Mouse (Mus musculus): ENCODE results near the gene Thsd1. TPM values are rescaled to one million over a fixed set of nuclear protein-coding genes. Genes with fewer than 3 reads are reported as not detected.

The Thsd1 gene
- polyA plus RNA-seq, 1 experiment from 2014 or later = 34.4 TPM

- Histone ChIP-seq H3K4me2 (ENCODE audit: low read depth, low read length) (no peak overlapping the region), H3K4me3 (ENCODE audit: low read length) (no peak overlapping the region), H3K4me1 (replicated peaks; ENCODE audit: control insufficient read depth, insufficient read depth, low read length) (peaks cover 5% of the 10 kb centered on the region; the same call in 1 of the 2 replicates), H3K36me3 (ENCODE audit: control insufficient read depth, insufficient read depth, low read length) (peaks cover 21% of the 10 kb centered on the region), H3K9me3 (ENCODE audit: control insufficient read depth, low read length) (no peaks in the 10 kb centered on the region), H3K9ac (ENCODE audit: low read length) (no peak overlapping the region), H3K27ac (ENCODE audit: low read length) (peak overlapping the region; percentile 70), H3K27me3 (ENCODE audit: control insufficient read depth, insufficient read depth, low read depth, low read length) (no peaks in the 10 kb centered on the region)
- 11% methylated on average over 5 of the region's 5 CpGs for WGBS
- ATAC-seq (ENCODE audit: low read depth) = peak; percentile 87
Observed at GRCm38 (mm10) chr8:22209012-22209411, 18.1 kb upstream of the Thsd1 start.

- no peak overlapping the region for H3K4me3 ChIP-seq (ENCODE audit: low read length)
- 89% methylated on average over 10 of the region's 10 CpGs for WGBS
Observed at GRCm38 (mm10) chr8:22214826-22215225, 12.3 kb upstream of the Thsd1 start.

GRCm38 (mm10) chr8:22226361-22226760 lies 752 bp upstream of the Thsd1 start:
- Histone ChIP-seq H3K4me1 (replicated peaks; ENCODE audit: control insufficient read depth, insufficient read depth, low read length) (peaks cover 9% of the 10 kb centered on the region), H3K27me3 (ENCODE audit: control insufficient read depth, insufficient read depth, low read depth, low read length) (no peaks in the 10 kb centered on the region), H3K9me3 (ENCODE audit: control insufficient read depth, low read length) (no peaks in the 10 kb centered on the region; the same call in 1 of the 2 replicates), H3K36me3 (ENCODE audit: control insufficient read depth, insufficient read depth, low read length) (peaks cover 16% of the 10 kb centered on the region), H3K27ac (ENCODE audit: low read length) (peak overlapping the region; percentile 64), H3K4me3 (ENCODE audit: low read length) (no peak overlapping the region), H3K4me2 (ENCODE audit: low read depth, low read length) (peak overlapping the region; percentile 96), H3K9ac (ENCODE audit: low read length) (no peak overlapping the region; the same call in 1 of the 2 replicates)
- peak; percentile 36; the same call in 1 of the 2 replicates for ATAC-seq (ENCODE audit: low read depth)
- WGBS = 42% methylated on average over 8 of the region's 8 CpGs

More at GRCm38 (mm10) chr8:22214826-22215225, 12.3 kb upstream of the Thsd1 start:
- no peak overlapping the region for H3K9ac ChIP-seq (ENCODE audit: low read length)
- H3K4me1 ChIP-seq (replicated peaks; ENCODE audit: control insufficient read depth, insufficient read depth, low read length) = no peaks in the 10 kb centered on the region
- peaks cover 35% of the 10 kb centered on the region for H3K36me3 ChIP-seq (ENCODE audit: control insufficient read depth, insufficient read depth, low read length)
- no peaks in the 10 kb centered on the region for H3K27me3 ChIP-seq (ENCODE audit: control insufficient read depth, insufficient read depth, low read depth, low read length)
- no peak overlapping the region for H3K4me2 ChIP-seq (ENCODE audit: low read depth, low read length)
- no peak for ATAC-seq (ENCODE audit: low read depth)
- no peaks in the 10 kb centered on the region for H3K9me3 ChIP-seq (ENCODE audit: control insufficient read depth, low read length)
- no peak overlapping the region for H3K27ac ChIP-seq (ENCODE audit: low read length)

- Histone ChIP-seq H3K27ac (ENCODE audit: low read length) (peak overlapping the region; percentile 72), H3K36me3 (ENCODE audit: control insufficient read depth, insufficient read depth, low read length) (peaks cover under 1% of the 10 kb centered on the region; the same call in 1 of the 2 replicates), H3K4me2 (ENCODE audit: low read depth, low read length) (peak overlapping the region; percentile 49), H3K4me3 (ENCODE audit: low read length) (peak overlapping the region; percentile 72), H3K9me3 (ENCODE audit: control insufficient read depth, low read length) (no peaks in the 10 kb centered on the region), H3K4me1 (replicated peaks; ENCODE audit: control insufficient read depth, insufficient read depth, low read length) (peaks cover 9% of the 10 kb centered on the region), H3K27me3 (ENCODE audit: control insufficient read depth, insufficient read depth, low read depth, low read length) (no peaks in the 10 kb centered on the region), H3K9ac (ENCODE audit: low read length) (peak overlapping the region; percentile 75)
- ATAC-seq (ENCODE audit: low read depth) = no peak
- WGBS = 36% methylated on average over 7 of the region's 7 CpGs
Observed at GRCm38 (mm10) chr8:22228621-22229020, 1.5 kb downstream of the Thsd1 start.

- H3K4me2 ChIP-seq (ENCODE audit: low read depth, low read length) = no peak overlapping the region
- H3K27me3 ChIP-seq (ENCODE audit: control insufficient read depth, insufficient read depth, low read depth, low read length) = no peaks in the 10 kb centered on the region
- no peaks in the 10 kb centered on the region for H3K36me3 ChIP-seq (ENCODE audit: control insufficient read depth, insufficient read depth, low read length)
- H3K9me3 ChIP-seq (ENCODE audit: control insufficient read depth, low read length) = no peaks in the 10 kb centered on the region
- H3K4me1 ChIP-seq (replicated peaks; ENCODE audit: control insufficient read depth, insufficient read depth, low read length) = no peaks in the 10 kb centered on the region
- no peak for ATAC-seq (ENCODE audit: low read depth)
- H3K9ac ChIP-seq (ENCODE audit: low read length) = no peak overlapping the region
- 78% methylated on average over 9 of the region's 9 CpGs for WGBS
- H3K27ac ChIP-seq (ENCODE audit: low read length) = no peak overlapping the region
- no peak overlapping the region for H3K4me3 ChIP-seq (ENCODE audit: low read length)
Observed at GRCm38 (mm10) chr8:22242986-22243385, 15.9 kb downstream of the Thsd1 start.

GRCm38 (mm10) chr8:22245663-22246062 lies 18.6 kb downstream of the Thsd1 start:
- Histone ChIP-seq H3K4me2 (ENCODE audit: low read depth, low read length) (no peak overlapping the region), H3K4me1 (replicated peaks; ENCODE audit: control insufficient read depth, insufficient read depth, low read length) (no peaks in the 10 kb centered on the region), H3K27me3 (ENCODE audit: control insufficient read depth, insufficient read depth, low read depth, low read length) (no peaks in the 10 kb centered on the region), H3K4me3 (ENCODE audit: low read length) (no peak overlapping the region), H3K9me3 (ENCODE audit: control insufficient read depth, low read length) (no peaks in the 10 kb centered on the region), H3K27ac (ENCODE audit: low read length) (no peak overlapping the region), H3K36me3 (ENCODE audit: control insufficient read depth, insufficient read depth, low read length) (no peaks in the 10 kb centered on the region), H3K9ac (ENCODE audit: low read length) (no peak overlapping the region)
- WGBS = 42% methylated on average over 1 of the region's 1 CpGs
- ATAC-seq (ENCODE audit: low read depth) = no peak

GRCm38 (mm10) chr8:22247956-22248355 lies 20.8 kb downstream of the Thsd1 start:
- no peaks in the 10 kb centered on the region for H3K27me3 ChIP-seq (ENCODE audit: control insufficient read depth, insufficient read depth, low read depth, low read length)
- WGBS = 85% methylated on average over 12 of the region's 12 CpGs
- no peaks in the 10 kb centered on the region for H3K9me3 ChIP-seq (ENCODE audit: control insufficient read depth, low read length)
- no peak for ATAC-seq (ENCODE audit: low read depth)
- no peak overlapping the region for H3K9ac ChIP-seq (ENCODE audit: low read length)
- H3K4me2 ChIP-seq (ENCODE audit: low read depth, low read length) = no peak overlapping the region
- H3K4me1 ChIP-seq (replicated peaks; ENCODE audit: control insufficient read depth, insufficient read depth, low read length) = no peaks in the 10 kb centered on the region
- H3K4me3 ChIP-seq (ENCODE audit: low read length) = no peak overlapping the region
- no peaks in the 10 kb centered on the region; the same call in 1 of the 2 replicates for H3K36me3 ChIP-seq (ENCODE audit: control insufficient read depth, insufficient read depth, low read length)
- no peak overlapping the region for H3K27ac ChIP-seq (ENCODE audit: low read length)

GRCm38 (mm10) chr8:22249080-22249479 lies 22.0 kb downstream of the Thsd1 start:
- Histone ChIP-seq H3K9me3 (ENCODE audit: control insufficient read depth, low read length) (no peaks in the 10 kb centered on the region), H3K4me3 (ENCODE audit: low read length) (no peak overlapping the region), H3K27me3 (ENCODE audit: control insufficient read depth, insufficient read depth, low read depth, low read length) (no peaks in the 10 kb centered on the region), H3K9ac (ENCODE audit: low read length) (no peak overlapping the region), H3K4me2 (ENCODE audit: low read depth, low read length) (no peak overlapping the region), H3K36me3 (ENCODE audit: control insufficient read depth, insufficient read depth, low read length) (no peaks in the 10 kb centered on the region; the same call in 1 of the 2 replicates), H3K27ac (ENCODE audit: low read length) (no peak overlapping the region), H3K4me1 (replicated peaks; ENCODE audit: control insufficient read depth, insufficient read depth, low read length) (no peaks in the 10 kb centered on the region)
- 65% methylated on average over 9 of the region's 9 CpGs for WGBS
- no peak for ATAC-seq (ENCODE audit: low read depth)

GRCm38 (mm10) chr8:22258946-22259450 lies 31.9 kb downstream of the Thsd1 start:
- WGBS = 85% methylated on average over 18 of the region's 18 CpGs
- Histone ChIP-seq H3K27me3 (ENCODE audit: control insufficient read depth, insufficient read depth, low read depth, low read length) (no peaks in the 10 kb centered on the region), H3K9me3 (ENCODE audit: control insufficient read depth, low read length) (no peaks in the 10 kb centered on the region; the same call in 1 of the 2 replicates), H3K36me3 (ENCODE audit: control insufficient read depth, insufficient read depth, low read length) (no peaks in the 10 kb centered on the region; the same call in 1 of the 2 replicates), H3K4me2 (ENCODE audit: low read depth, low read length) (no peak overlapping the region), H3K27ac (ENCODE audit: low read length) (peak overlapping the region; percentile 19), H3K9ac (ENCODE audit: low read length) (no peak overlapping the region), H3K4me1 (replicated peaks; ENCODE audit: control insufficient read depth, insufficient read depth, low read length) (no peaks in the 10 kb centered on the region; the same call in 1 of the 2 replicates), H3K4me3 (ENCODE audit: low read length) (no peak overlapping the region)
- ATAC-seq (ENCODE audit: low read depth) = no peak

Data from lung, embryonic 16.5 days (tissue).